Mouse (Mus musculus): ENCODE data around the gene Gm44790.

Gene Gm44790

GRCm38 (mm10) chr6:86404100-86404861 lies 22.2 kb upstream of the Gm44790 start, which contains the start of gene Tia1:
Gene Tia1 (plus strand): TSS chr6:86404219.
- DNase-seq (ENCODE audit: low read depth) = peak; percentile 92

GRCm38 (mm10) chr6:86404996-86405395 lies 21.5 kb upstream of the Gm44790 start:
- no peak for DNase-seq (ENCODE audit: low read depth)

GRCm38 (mm10) chr6:86406306-86406705 lies 20.2 kb upstream of the Gm44790 start:
- no peak for DNase-seq (ENCODE audit: low read depth)

GRCm38 (mm10) chr6:86418711-86419110 lies 7.7 kb upstream of the Gm44790 start:
- DNase-seq (ENCODE audit: low read depth) = no peak

GRCm38 (mm10) chr6:86419239-86419638 lies 7.2 kb upstream of the Gm44790 start:
- DNase-seq (ENCODE audit: low read depth) = no peak

GRCm38 (mm10) chr6:86420491-86420890 lies 6.0 kb upstream of the Gm44790 start:
- DNase-seq (ENCODE audit: low read depth) = no peak

GRCm38 (mm10) chr6:86431531-86431930 lies 5.1 kb downstream of the Gm44790 start:
- DNase-seq (ENCODE audit: low read depth) = no peak

- no peak for DNase-seq (ENCODE audit: low read depth)
These were observed 7.2 kb downstream of the Gm44790 start for GRCm38 (mm10) chr6:86433696-86434095.

GRCm38 (mm10) chr6:86437711-86438110 lies 11.3 kb downstream of the Gm44790 start:
- peak; percentile 51 for DNase-seq (ENCODE audit: low read depth)

GRCm38 (mm10) chr6:86438272-86439118 lies 12.0 kb downstream of the Gm44790 start, which contains the start of gene C87436:
Gene C87436 (plus strand): TSS chr6:86438374.
- DNase-seq (ENCODE audit: low read depth) = peak; percentile 90

GRCm38 (mm10) chr6:86439119-86439496 lies 12.7 kb downstream of the Gm44790 start:
- DNase-seq (ENCODE audit: low read depth) = no peak

- DNase-seq (ENCODE audit: low read depth) = no peak
These were observed 13.1 kb downstream of the Gm44790 start for GRCm38 (mm10) chr6:86439531-86439930.

GRCm38 (mm10) chr6:86441571-86441970 lies 15.1 kb downstream of the Gm44790 start:
- no peak for DNase-seq (ENCODE audit: low read depth)

- no peak for DNase-seq (ENCODE audit: low read depth)
These were observed 19.1 kb downstream of the Gm44790 start for GRCm38 (mm10) chr6:86445551-86445950.

GRCm38 (mm10) chr6:86446927-86447568 lies 20.6 kb downstream of the Gm44790 start:
- no peak for DNase-seq (ENCODE audit: low read depth)

- DNase-seq (ENCODE audit: low read depth) = no peak
These were observed 30.3 kb downstream of the Gm44790 start for GRCm38 (mm10) chr6:86456727-86457126.

GRCm38 (mm10) chr6:86463079-86463478 lies 36.6 kb downstream of the Gm44790 start:
- no peak for DNase-seq (ENCODE audit: low read depth)

GRCm38 (mm10) chr6:86471317-86471716 lies 44.9 kb downstream of the Gm44790 start:
- DNase-seq (ENCODE audit: low read depth) = no peak

- no peak for DNase-seq (ENCODE audit: low read depth)
These were observed 45.3 kb downstream of the Gm44790 start for GRCm38 (mm10) chr6:86471760-86472099.

- peak; percentile 98 for DNase-seq (ENCODE audit: low read depth)
These were observed 45.9 kb downstream of the Gm44790 start for GRCm38 (mm10) chr6:86472100-86472955.

GRCm38 (mm10) chr6:86473077-86473476 lies 46.6 kb downstream of the Gm44790 start:
- no peak for DNase-seq (ENCODE audit: low read depth)

- DNase-seq (ENCODE audit: low read depth) = no peak
These were observed 47.6 kb downstream of the Gm44790 start for GRCm38 (mm10) chr6:86474072-86474471.

Measured in c-Kit-positive CD71-negative TER-119-negative erythroid progenitor cells, embryonic 14.5 days (primary cell).